Mouse (Mus musculus): ENCODE data around the gene Rpl10-ps3.
A peak's percentile ranks its signal among the peaks of the same experiment; 100 is the strongest.

Gene Rpl10-ps3

GRCm38 (mm10) chr9:50311036-50311545 is 33.7 kb downstream of the Rpl10-ps3 start:
- DNase-seq (ENCODE audit: low spot score in 2 of 2): no peak

GRCm38 (mm10) chr9:50305666-50306402 is 38.9 kb downstream of the Rpl10-ps3 start:
- peak; percentile 24 to 29 for DNase-seq (ENCODE audit: low spot score in 2 of 2)

- DNase-seq (ENCODE audit: low spot score in 2 of 2): no peak
Observed at GRCm38 (mm10) chr9:50305046-50305445, 39.7 kb downstream of the Rpl10-ps3 start.

GRCm38 (mm10) chr9:50304004-50304403 is 40.8 kb downstream of the Rpl10-ps3 start:
- no peak for DNase-seq (ENCODE audit: low spot score in 2 of 2)

- DNase-seq (ENCODE audit: low spot score in 2 of 2): peak; percentile 66 to 77
Observed at GRCm38 (mm10) chr9:50301722-50302121, 43.0 kb downstream of the Rpl10-ps3 start.

GRCm38 (mm10) chr9:50298389-50298788 is 46.4 kb downstream of the Rpl10-ps3 start:
- no peak for DNase-seq (ENCODE audit: low spot score in 2 of 2)

Data from right cerebral cortex, postnatal 36 days (tissue).